Mouse (Mus musculus): ENCODE data around the gene Ntmt1. TPM values are rescaled to one million over a fixed set of nuclear protein-coding genes. Genes with fewer than 3 reads are reported as not detected.

Gene Ntmt1
- polyA plus RNA-seq, 1 experiment from 2014 or later, result 52.4 TPM

DNA sequence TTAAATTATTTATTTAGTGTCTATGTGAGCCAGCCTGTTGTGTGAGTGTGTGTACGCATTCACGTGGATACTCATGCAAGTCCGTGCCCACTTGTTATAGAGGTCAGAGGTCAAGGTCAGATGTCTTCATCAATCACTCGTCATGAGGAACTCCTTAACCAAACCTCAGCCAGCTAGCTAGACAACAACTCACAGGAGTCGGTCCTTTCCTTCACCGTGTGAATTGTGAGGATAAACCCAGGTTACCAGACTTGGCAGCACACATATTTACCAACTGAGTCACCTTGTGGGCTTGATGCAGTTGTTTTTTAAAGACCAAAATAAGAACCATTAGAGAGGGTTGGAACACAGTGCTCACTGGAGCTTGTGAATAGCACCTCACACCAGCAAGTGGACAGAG is 46.9 kb upstream of the Ntmt1 start:
- TF ChIP-seq EP300 (optimal IDR thresholded peaks at IDR 0.05), result no peak
- TF ChIP-seq CTCF (IDR thresholded peaks at IDR 0.05; ENCODE audit: low read depth), result no peak
- no peak overlapping the region for H3K27ac ChIP-seq (replicated peaks)
- ATAC-seq (ENCODE audit: low FRiP score, low TSS enrichment) (no peak), DNase-seq (ENCODE audit: low spot score) (no peak)
- no peak overlapping the region for H3K9ac ChIP-seq (ENCODE audit: low read length)
- WGBS, result 31% methylated on average over 6 of the region's 6 CpGs
- H3K36me3 ChIP-seq (ENCODE audit: control insufficient read depth, insufficient read depth, low read length), result no peaks in the 10 kb centered on the region
- no peak overlapping the region for H3K4me2 ChIP-seq (replicated peaks; ENCODE audit: low read depth)
- H3K9me3 ChIP-seq (ENCODE audit: control insufficient read depth, low read length), result 0 out of 2 replicates have a peak, but pooled peaks cover 3% of the 10 kb centered on the region
- peaks cover 15% of the 10 kb centered on the region; the same call in 1 of the 2 replicates for H3K4me1 ChIP-seq (replicated peaks; ENCODE audit: control insufficient read depth, insufficient read depth)
- H3K27me3 ChIP-seq (ENCODE audit: control insufficient read depth, insufficient read depth, low read length), result no peaks in the 10 kb centered on the region
- no peak overlapping the region for H3K4me3 ChIP-seq (ENCODE audit: low read depth, low read length)

DNA sequence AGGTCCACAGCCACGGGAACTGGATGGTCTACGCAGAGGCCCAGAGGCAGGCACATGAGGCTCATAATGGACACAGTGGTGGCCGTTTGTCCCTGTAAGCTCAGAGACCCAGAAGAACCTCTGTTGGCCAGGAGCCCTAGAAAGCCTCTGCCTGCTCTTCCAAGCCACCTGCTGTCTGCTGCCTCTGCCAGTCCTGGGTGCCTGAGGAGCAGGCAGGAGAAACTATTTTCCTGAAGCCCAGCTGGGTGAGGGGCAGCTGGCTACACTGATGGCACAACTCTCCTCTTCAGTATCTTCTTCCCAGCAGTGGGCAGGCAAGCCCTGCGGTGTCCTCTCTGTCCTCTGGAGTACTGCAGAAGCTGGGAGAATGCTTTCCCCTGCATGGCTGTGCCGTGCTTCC is 41.2 kb upstream of the Ntmt1 start:
- WGBS, result 79% methylated on average over 5 of the region's 5 CpGs
- ATAC-seq (ENCODE audit: low FRiP score, low TSS enrichment) (no peak), DNase-seq (ENCODE audit: low spot score) (no peak)
- Histone ChIP-seq H3K27me3 (ENCODE audit: control insufficient read depth, insufficient read depth, low read length) (no peaks in the 10 kb centered on the region), H3K4me3 (ENCODE audit: low read depth, low read length) (no peak overlapping the region), H3K4me1 (replicated peaks; ENCODE audit: control insufficient read depth, insufficient read depth) (no peaks in the 10 kb centered on the region; the same call in 1 of the 2 replicates), H3K9ac (ENCODE audit: low read length) (no peak overlapping the region), H3K4me2 (replicated peaks; ENCODE audit: low read depth) (no peak overlapping the region), H3K27ac (replicated peaks) (no peak overlapping the region), H3K36me3 (ENCODE audit: control insufficient read depth, insufficient read depth, low read length) (no peaks in the 10 kb centered on the region), H3K9me3 (ENCODE audit: control insufficient read depth, low read length) (0 out of 2 replicates have a peak, but pooled peaks cover 3% of the 10 kb centered on the region)
- no peak for TF ChIP-seq EP300 (optimal IDR thresholded peaks at IDR 0.05)
- TF ChIP-seq CTCF (IDR thresholded peaks at IDR 0.05; ENCODE audit: low read depth), result no peak

DNA sequence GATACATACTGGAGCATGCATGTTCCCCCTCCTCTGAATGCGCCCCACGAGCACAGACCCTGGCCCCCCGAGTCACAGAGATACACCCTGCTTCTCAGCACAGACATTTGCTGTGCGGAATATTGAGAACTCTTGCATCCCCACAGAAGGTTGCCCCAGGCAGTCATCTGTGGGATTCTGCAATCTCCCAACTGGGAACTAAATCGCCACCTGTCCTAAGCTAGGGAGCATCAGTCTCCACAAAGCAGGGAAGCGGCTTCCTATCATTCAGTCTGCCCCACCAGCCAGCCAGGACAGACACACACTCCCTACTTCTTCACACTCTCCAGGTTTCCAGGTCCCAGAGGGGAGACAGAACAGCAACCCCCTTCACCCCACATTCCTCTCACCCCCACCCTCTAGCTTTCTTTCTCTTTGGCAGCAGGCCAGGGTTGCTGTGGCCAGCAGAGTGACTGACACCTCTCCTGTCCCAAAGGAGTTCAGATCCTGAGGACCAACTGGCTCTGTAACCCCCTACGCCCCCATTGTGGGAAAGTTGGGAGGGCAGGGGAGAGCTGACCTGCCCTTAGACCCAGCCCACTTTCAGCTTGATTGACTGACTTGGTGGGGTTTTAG is 39.9 kb upstream of the Ntmt1 start:
- Histone ChIP-seq H3K27ac (replicated peaks) (no peak overlapping the region), H3K27me3 (ENCODE audit: control insufficient read depth, insufficient read depth, low read length) (no peaks in the 10 kb centered on the region), H3K4me3 (ENCODE audit: low read depth, low read length) (no peak overlapping the region), H3K36me3 (ENCODE audit: control insufficient read depth, insufficient read depth, low read length) (no peaks in the 10 kb centered on the region), H3K9ac (ENCODE audit: low read length) (no peak overlapping the region), H3K4me2 (replicated peaks; ENCODE audit: low read depth) (no peak overlapping the region), H3K4me1 (replicated peaks; ENCODE audit: control insufficient read depth, insufficient read depth) (peaks cover 10% of the 10 kb centered on the region), H3K9me3 (ENCODE audit: control insufficient read depth, low read length) (0 out of 2 replicates have a peak, but pooled peaks cover under 1% of the 10 kb centered on the region)
- 83% methylated on average over 7 of the region's 7 CpGs for WGBS
- ATAC-seq (ENCODE audit: low FRiP score, low TSS enrichment) (no peak), DNase-seq (ENCODE audit: low spot score) (no peak)
- TF ChIP-seq EP300 (optimal IDR thresholded peaks at IDR 0.05) (no peak), CTCF (IDR thresholded peaks at IDR 0.05; ENCODE audit: low read depth) (no peak)

DNA sequence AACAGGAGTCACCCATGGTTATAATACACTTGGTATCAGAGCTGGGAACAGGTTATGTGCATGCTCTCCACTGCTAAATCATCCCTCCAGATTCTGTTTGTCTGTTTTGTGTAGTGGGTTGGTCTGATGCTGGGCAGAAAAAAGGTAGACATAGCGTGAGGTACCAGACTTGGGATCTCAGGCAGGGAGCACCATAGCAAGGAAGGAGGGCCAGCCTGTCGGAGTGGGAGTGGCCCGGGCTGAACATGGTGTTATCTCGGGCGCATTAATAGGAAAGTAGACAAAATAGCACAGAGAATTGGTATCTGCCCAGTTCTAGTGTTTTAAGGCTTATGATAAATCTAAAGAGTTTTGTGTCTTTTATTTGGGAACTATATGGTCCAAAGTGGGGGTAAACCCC is 39.1 kb upstream of the Ntmt1 start:
- H3K9ac ChIP-seq (ENCODE audit: low read length), result no peak overlapping the region
- H3K4me1 ChIP-seq (replicated peaks; ENCODE audit: control insufficient read depth, insufficient read depth), result peaks cover 11% of the 10 kb centered on the region
- no peak overlapping the region for H3K27ac ChIP-seq (replicated peaks)
- WGBS, result 61% methylated on average over 5 of the region's 5 CpGs
- H3K36me3 ChIP-seq (ENCODE audit: control insufficient read depth, insufficient read depth, low read length), result no peaks in the 10 kb centered on the region
- no peak for TF ChIP-seq CTCF (IDR thresholded peaks at IDR 0.05; ENCODE audit: low read depth)
- TF ChIP-seq EP300 (optimal IDR thresholded peaks at IDR 0.05), result no peak
- H3K4me3 ChIP-seq (ENCODE audit: low read depth, low read length), result no peak overlapping the region
- no peak for DNase-seq (ENCODE audit: low spot score)
- no peak for ATAC-seq (ENCODE audit: low FRiP score, low TSS enrichment)
- no peaks in the 10 kb centered on the region for H3K27me3 ChIP-seq (ENCODE audit: control insufficient read depth, insufficient read depth, low read length)
- H3K9me3 ChIP-seq (ENCODE audit: control insufficient read depth, low read length), result no peaks in the 10 kb centered on the region
- H3K4me2 ChIP-seq (replicated peaks; ENCODE audit: low read depth), result no peak overlapping the region

DNA sequence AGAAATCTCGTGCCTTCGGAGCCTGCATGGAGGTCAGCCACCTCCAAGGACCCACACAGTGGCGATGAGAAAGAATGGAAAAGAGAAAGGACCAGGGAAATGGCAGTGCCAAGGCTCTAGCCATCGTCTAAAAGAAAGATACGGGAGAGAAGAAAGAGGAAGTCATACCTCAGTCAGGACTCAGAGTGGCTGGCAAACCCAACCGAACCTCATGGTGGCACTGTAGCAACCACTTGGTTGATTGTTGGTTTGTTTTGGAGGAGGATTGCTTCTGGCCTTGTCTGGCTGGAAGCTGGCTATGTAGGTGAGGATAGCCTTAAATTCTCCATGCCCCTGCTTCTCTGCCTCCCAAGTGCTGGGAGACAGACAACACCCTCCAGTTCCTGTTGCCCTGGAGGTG is 38.4 kb upstream of the Ntmt1 start:
- Histone ChIP-seq H3K4me1 (replicated peaks; ENCODE audit: control insufficient read depth, insufficient read depth) (peaks cover 11% of the 10 kb centered on the region), H3K9ac (ENCODE audit: low read length) (no peak overlapping the region), H3K4me3 (ENCODE audit: low read depth, low read length) (no peak overlapping the region), H3K9me3 (ENCODE audit: control insufficient read depth, low read length) (no peaks in the 10 kb centered on the region), H3K27me3 (ENCODE audit: control insufficient read depth, insufficient read depth, low read length) (no peaks in the 10 kb centered on the region), H3K27ac (replicated peaks) (no peak overlapping the region), H3K4me2 (replicated peaks; ENCODE audit: low read depth) (no peak overlapping the region), H3K36me3 (ENCODE audit: control insufficient read depth, insufficient read depth, low read length) (no peaks in the 10 kb centered on the region)
- ATAC-seq (ENCODE audit: low FRiP score, low TSS enrichment), result no peak
- WGBS, result 55% methylated on average over 6 of the region's 6 CpGs
- TF ChIP-seq EP300 (optimal IDR thresholded peaks at IDR 0.05), result no peak
- peak; percentile 64 for TF ChIP-seq CTCF (IDR thresholded peaks at IDR 0.05; ENCODE audit: low read depth)
- DNase-seq (ENCODE audit: low spot score), result no peak

DNA sequence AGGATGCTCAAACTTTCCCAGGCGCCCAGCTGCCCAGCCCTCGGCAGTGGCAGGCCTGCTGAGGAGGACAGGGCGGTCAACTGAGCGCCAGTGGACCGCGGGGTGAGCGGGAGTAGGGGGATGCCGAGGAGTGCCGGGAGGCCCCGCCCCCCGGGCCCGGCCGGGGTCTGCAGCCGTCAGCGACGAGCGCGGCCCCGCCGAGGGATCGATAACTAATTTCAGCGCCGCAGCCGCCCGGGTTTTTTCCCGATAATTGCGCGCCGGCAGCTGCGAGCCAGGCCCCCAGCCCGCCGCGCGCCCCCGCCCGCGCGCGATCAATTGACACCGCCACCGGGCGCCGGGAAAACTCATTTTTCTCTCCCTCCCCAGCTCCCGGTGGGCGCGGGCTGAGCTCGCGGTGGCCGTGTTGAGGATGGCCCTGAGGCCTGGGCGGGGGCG is 36.2 kb upstream of the Ntmt1 start:
- Histone ChIP-seq H3K9ac (ENCODE audit: low read length) (peak overlapping the region; percentile 71), H3K4me1 (replicated peaks; ENCODE audit: control insufficient read depth, insufficient read depth) (peaks cover 11% of the 10 kb centered on the region), H3K4me2 (replicated peaks; ENCODE audit: low read depth) (peak overlapping the region; percentile 89), H3K9me3 (ENCODE audit: control insufficient read depth, low read length) (no peaks in the 10 kb centered on the region), H3K27ac (replicated peaks) (peak overlapping the region; percentile 78), H3K27me3 (ENCODE audit: control insufficient read depth, insufficient read depth, low read length) (no peaks in the 10 kb centered on the region), H3K36me3 (ENCODE audit: control insufficient read depth, insufficient read depth, low read length) (no peaks in the 10 kb centered on the region), H3K4me3 (ENCODE audit: low read depth, low read length) (peak overlapping the region; percentile 47)
- DNase-seq (ENCODE audit: low spot score) (no peak), ATAC-seq (ENCODE audit: low FRiP score, low TSS enrichment) (no peak; the same call in 1 of the 2 replicates)
- TF ChIP-seq EP300 (optimal IDR thresholded peaks at IDR 0.05), result no peak
- TF ChIP-seq CTCF (IDR thresholded peaks at IDR 0.05; ENCODE audit: low read depth), result no peak
- under 1% methylated on average over 49 of the region's 51 CpGs for WGBS

Measured in stomach, postnatal 0 days (tissue).